Mouse (Mus musculus) MEL (cell line): ENCODE data around the gene Zfp553.

Source experiments
- HCFC1 ChIP-seq: IDR thresholded peaks from 2 replicates; pipeline ENCODE4 v1.6.1; 2012; ENCODE audit warnings: low read depth, mild to moderate bottlenecking, inconsistent platforms, low read length, improper control_type of control experiment, moderate library complexity
- MAFK ChIP-seq: IDR thresholded peaks from 2 replicates; pipeline ENCODE4 v1.6.1; 2011; ENCODE audit warnings: low read depth, mild to moderate bottlenecking, low read length, improper control_type of control experiment, borderline replicate concordance
- MAX ChIP-seq: IDR thresholded peaks from 2 replicates; pipeline ENCODE4 v1.6.1; 2011; ENCODE audit warnings: low read length, improper control_type of control experiment
- MEF2A ChIP-seq: IDR thresholded peaks from 2 replicates; pipeline ENCODE4 v1.6.1; 2014; ENCODE audit warnings: low read depth, mild to moderate bottlenecking, inconsistent platforms, low read length, improper control_type of control experiment; ENCODE audit not compliant: poor library complexity, insufficient replicate concordance, severe bottlenecking; ENCODE audit errors: extremely low read depth
- NRF1 ChIP-seq: IDR thresholded peaks from 2 replicates; pipeline ENCODE4 v1.6.1; 2014; ENCODE audit warnings: low read depth, mild to moderate bottlenecking, inconsistent platforms, low read length, improper control_type of control experiment, moderate library complexity; ENCODE audit not compliant: poor library complexity, insufficient read depth, severe bottlenecking
- POLR2A ChIP-seq, 2 experiments: IDR thresholded peaks; 2 replicates each; pipeline ENCODE4 v1.6.1; 2011 to 2012; ENCODE audit warnings: low read length in 2 of 2, mild to moderate bottlenecking in 2 of 2, control low read depth in 1 of 2, improper control_type of control experiment in 1 of 2, low read depth in 1 of 2, moderate library complexity in 1 of 2; ENCODE audit not compliant: control insufficient read depth in 1 of 2, insufficient read depth in 1 of 2, poor library complexity in 1 of 2
- SMC3 ChIP-seq: IDR thresholded peaks from 2 replicates; pipeline ENCODE4 v1.6.1; 2011; ENCODE audit warnings: low read depth, low read length, improper control_type of control experiment
- ZNF384 ChIP-seq: IDR thresholded peaks from 2 replicates; pipeline ENCODE4 v1.6.1; 2012; ENCODE audit warnings: low read depth, mild to moderate bottlenecking, inconsistent platforms, low read length, improper control_type of control experiment

DNA sequence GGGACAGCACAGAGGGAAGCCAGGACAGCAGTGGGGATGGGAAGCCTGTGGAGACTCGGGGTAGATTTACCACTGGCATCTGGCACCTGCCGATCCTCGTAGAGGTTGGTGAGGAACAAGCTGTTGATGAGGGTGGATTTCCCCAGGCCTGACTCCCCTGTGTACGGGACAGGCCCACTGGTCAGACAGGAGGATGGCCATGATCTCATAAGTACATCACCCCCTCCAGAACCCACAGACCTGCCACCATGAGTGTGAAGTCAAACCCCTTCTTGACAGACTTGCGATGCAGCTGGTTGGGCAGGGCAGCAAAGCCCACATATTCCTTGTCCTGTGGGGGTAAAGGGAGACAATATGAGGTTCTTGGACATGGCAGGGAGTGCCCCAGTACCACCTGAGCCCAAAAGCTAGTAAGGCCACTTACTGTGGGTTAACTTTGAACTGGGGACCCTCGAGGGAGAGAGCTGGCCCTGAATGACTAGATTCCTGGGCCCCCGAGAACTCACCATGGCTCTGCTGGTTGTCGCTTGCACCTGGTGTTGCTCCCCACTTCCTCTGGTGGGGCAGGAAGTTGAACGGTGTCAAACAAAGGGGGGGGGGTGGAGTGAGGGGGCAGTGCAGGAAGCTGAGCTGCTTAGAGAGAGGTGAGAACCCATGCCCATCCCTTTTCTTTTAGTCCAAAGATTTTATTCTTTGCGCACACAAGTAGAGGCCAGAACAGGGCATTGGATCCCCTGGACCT, 14.8 kb upstream of the Zfp553 start:
- TF ChIP-seq ZNF384 (no peak), NRF1 (no peak), MEF2A (no peak), POLR2A (IDR thresholded peaks at IDR 0.05; ENCODE audit: control insufficient read depth in 1 of 2, insufficient read depth in 1 of 2, low read depth in 1 of 2, low read length in 2 of 2, poor library complexity in 1 of 2) (peak; percentile 13 to 38; a peak in 1 of 4 replicates), HCFC1 (0 out of 2 replicates have a peak, but pooled peaks have one; percentile 12), MAX (no peak), MAFK (no peak), SMC3 (no peak)
